Mouse (Mus musculus): ENCODE data around the gene Ascc3.

DNA sequence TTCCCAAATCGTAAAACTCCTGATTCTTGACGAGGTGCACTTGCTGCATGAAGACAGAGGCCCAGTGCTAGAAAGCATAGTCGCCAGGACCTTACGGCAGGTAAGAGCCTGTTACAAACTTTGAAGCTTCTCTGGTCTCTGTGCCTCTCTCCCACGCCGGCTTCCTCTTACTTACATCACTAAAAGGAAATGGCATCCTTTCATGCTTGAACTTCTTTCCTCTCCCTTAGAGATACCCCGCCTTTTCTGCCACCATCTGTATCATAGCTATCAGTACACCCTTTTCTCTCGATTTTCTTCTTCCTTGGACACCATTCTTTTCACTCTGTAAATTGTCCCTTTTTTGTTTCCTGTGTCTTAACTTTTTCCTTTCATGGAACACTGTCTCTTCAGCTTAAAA is 58.1 kb downstream of the Ascc3 start:
- TF ChIP-seq CTCF (IDR thresholded peaks at IDR 0.05) (no peak), EP300 (IDR thresholded peaks at IDR 0.05) (no peak)
